ENCODE assay signal across 18 mouse cellular contexts in the genomic region with DNA sequence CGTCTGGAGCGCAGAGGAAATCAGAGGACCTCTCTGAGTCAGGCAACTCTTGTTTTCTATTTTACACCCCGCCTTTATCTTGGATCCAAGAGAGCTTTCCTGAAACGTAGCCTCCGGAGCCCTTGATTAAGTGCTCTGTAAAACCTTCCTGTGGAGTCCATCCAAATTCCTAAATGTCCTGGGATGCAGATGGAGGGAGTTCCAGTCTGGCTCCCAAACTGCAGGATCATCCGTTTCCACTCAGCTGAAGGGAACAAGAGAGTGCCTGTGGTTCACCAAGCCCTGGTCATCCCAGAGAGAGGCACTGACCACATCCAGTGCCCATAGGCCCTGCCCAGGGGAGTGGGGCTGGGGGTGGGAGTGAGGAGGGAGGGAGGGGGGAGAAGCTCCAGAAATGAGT. TPM values are rescaled to one million over a fixed set of nuclear protein-coding genes. Genes with fewer than 3 reads are reported as not detected.
DNase-seq lines count a peak whose midpoint lies in the region; ATAC-seq lines count a peak whose summit lies in the region.
"Had no signal": no experiment of that assay in that cellular context is flagged by ENCODE, and none has a peak within 500 bp of the region (broad histone marks: within the 10 kb centered on the region; RNA-seq: fewer than 3 reads in every experiment).

No protein-coding gene starts in this region.

- H3K4me2 ChIP-seq in heart, embryonic 12.5 days = no peak overlapping the region
- peak overlapping the region; percentile 15; the same call in 1 of the 2 replicates for H3K4me2 ChIP-seq in heart, embryonic 16.5 days (ENCODE audit: low read depth, low read length)
- H3K4me2 ChIP-seq: midbrain, embryonic 13.5 days had no signal

- no peaks in the 10 kb centered on the region for H3K9me3 ChIP-seq in heart, embryonic 12.5 days (replicated peaks)
- no peaks in the 10 kb centered on the region for H3K9me3 ChIP-seq in heart, embryonic 16.5 days (replicated peaks; ENCODE audit: control insufficient read depth, low read length)
- H3K9me3 ChIP-seq: midbrain, embryonic 13.5 days had no signal

- intact Hi-C loops in left cerebral cortex, postnatal 36 days (cut with DNase I) = no loop called here

- H3K4me1 ChIP-seq in heart, embryonic 12.5 days (replicated peaks) = peaks cover 12% of the 10 kb centered on the region; the same call in 1 of the 2 replicates
- H3K4me1 ChIP-seq in heart, embryonic 16.5 days (ENCODE audit: control insufficient read depth, insufficient read depth, low read length) = peaks cover 4% of the 10 kb centered on the region
- H3K4me1 ChIP-seq: midbrain, embryonic 13.5 days had no signal

- H3K9ac ChIP-seq in heart, embryonic 12.5 days = no peak overlapping the region
- no peak overlapping the region for H3K9ac ChIP-seq in heart, embryonic 16.5 days (ENCODE audit: low read length)
- H3K9ac ChIP-seq: forebrain, postnatal 0 days; liver, embryonic 14.5 days; midbrain, embryonic 13.5 days had no signal

- no peak overlapping the region for H3K27ac ChIP-seq in heart, embryonic 12.5 days (ENCODE audit: poor library complexity, severe bottlenecking)
- H3K27ac ChIP-seq in heart, embryonic 16.5 days (ENCODE audit: low read length) = peak overlapping the region; percentile 56
- H3K27ac ChIP-seq: layer of hippocampus, adult 2 months; liver, embryonic 14.5 days; midbrain, embryonic 13.5 days had no signal

- DNase-seq in heart, adult 18-20 months = peak; percentile 48 to 64
- peak; percentile 20 for DNase-seq in urinary bladder, postnatal 14 days (ENCODE audit: low spot score)
- DNase-seq in urinary bladder, postnatal 10 days (ENCODE audit: low spot score) = no peak
- DNase-seq in skeletal muscle tissue, adult 2 months (ENCODE audit: low read depth, low spot score) = peak; percentile 55
- no peak for DNase-seq in left cerebral cortex, postnatal 36 days (ENCODE audit: low spot score in 2 of 2)
- DNase-seq in cerebellum, postnatal 14 days = no peak
- DNase-seq: cerebellum, adult 11-12 months; forebrain, postnatal 0 days; kidney, adult 2 months; lung, postnatal 4 days; right cerebral cortex, postnatal 14 days had no signal

- no peak for ATAC-seq in heart, embryonic 12.5 days (ENCODE audit: insufficient number of reproducible peaks, low FRiP score)
- ATAC-seq in heart, embryonic 16.5 days (replicated peaks; ENCODE audit: extremely low read depth, insufficient read depth, low FRiP score) = peak; percentile 55
- ATAC-seq: forebrain, postnatal 0 days; midbrain, embryonic 13.5 days had no signal

- WGBS in heart, embryonic 12.5 days = 18% methylated on average over 6 of the region's 6 CpGs
- WGBS in heart, embryonic 16.5 days = 24% methylated on average over 6 of the region's 6 CpGs

- H3K27me3 ChIP-seq in heart, embryonic 12.5 days (replicated peaks) = no peaks in the 10 kb centered on the region
- no peaks in the 10 kb centered on the region for H3K27me3 ChIP-seq in heart, embryonic 16.5 days (ENCODE audit: control insufficient read depth, insufficient read depth, low read length)
- H3K27me3 ChIP-seq: midbrain, embryonic 13.5 days had no signal

- H3K36me3 ChIP-seq in heart, embryonic 12.5 days = peaks cover 3% of the 10 kb centered on the region; the same call in 1 of the 2 replicates
- H3K36me3 ChIP-seq in heart, embryonic 16.5 days (ENCODE audit: control insufficient read depth, insufficient read depth) = no peaks in the 10 kb centered on the region
- H3K36me3 ChIP-seq: midbrain, embryonic 13.5 days had no signal

- no peak overlapping the region for H3K4me3 ChIP-seq in heart, embryonic 12.5 days
- peak overlapping the region; percentile 17 for H3K4me3 ChIP-seq in heart, embryonic 16.5 days (ENCODE audit: low read length)
- H3K4me3 ChIP-seq: layer of hippocampus, adult 2 months; midbrain, embryonic 13.5 days had no signal

RNA-seq across cellular contexts. Expression of a gene that starts 24.4 kb away (rescaled TPM):
- total RNA-seq in heart, adult 18-20 months (2021) = 1 to 10 TPM; 1.8 to 1.9 TPM
- polyA plus RNA-seq in heart, embryonic 12.5 days (2016; fragmentation: Nextera tagmentation; extraction: Ambion mirVana) = 1.2 and 1.3 TPM in 2 replicates
- polyA plus RNA-seq in heart, embryonic 16.5 days (2015; fragmentation: Nextera tagmentation; extraction: Ambion mirVana) = 8.0 and 10.3 TPM in 2 replicates
- total RNA-seq in left cerebral cortex, postnatal 36 days (2021) = under 1 TPM in 1 of 2 experiments, not detected in 1; 0.12 TPM
- total RNA-seq: granulocyte monocyte progenitor cell, adult 5-6 weeks; left cerebral cortex, adult 8-10 months had no signal

RNA-seq across cellular contexts. Expression of a gene that starts 39.1 kb away (rescaled TPM):
- 100 to 1,000 TPM; 120 to 136 TPM for total RNA-seq in heart, adult 18-20 months (2021)
- 10.1 and 10.4 TPM in 2 replicates for polyA plus RNA-seq in heart, embryonic 12.5 days (2016; fragmentation: Nextera tagmentation; extraction: Ambion mirVana)
- 14.3 and 16.7 TPM in 2 replicates for polyA plus RNA-seq in heart, embryonic 16.5 days (2015; fragmentation: Nextera tagmentation; extraction: Ambion mirVana)
- 10 to 100 TPM; 21.9 to 25.6 TPM for total RNA-seq in left cerebral cortex, postnatal 36 days (2021)

RNA-seq across cellular contexts. Expression of a gene that starts 39.4 kb away (rescaled TPM):
- total RNA-seq in heart, adult 18-20 months (2021) = 10 to 100 TPM; 14.9 to 15.4 TPM
- polyA plus RNA-seq in heart, embryonic 12.5 days (2016; fragmentation: Nextera tagmentation; extraction: Ambion mirVana) = 43.6 and 44.5 TPM in 2 replicates
- 36.1 and 38.7 TPM in 2 replicates for polyA plus RNA-seq in heart, embryonic 16.5 days (2015; fragmentation: Nextera tagmentation; extraction: Ambion mirVana)
- 10 to 100 TPM; 38.9 to 45.4 TPM for total RNA-seq in left cerebral cortex, postnatal 36 days (2021)

Comparison
In these comparisons a context has a peak if more than half of its experiments do, and no peak if none do; other contexts are left out.
1. DNase-seq: peak in heart, adult 18-20 months (2 of 2), urinary bladder, postnatal 14 days (single experiment) and skeletal muscle tissue, adult 2 months (single experiment); none in urinary bladder, postnatal 10 days (single experiment), left cerebral cortex, postnatal 36 days (0 of 2) and cerebellum, postnatal 14 days (0 of 2).
2. RNA of a gene that starts 39.1 kb away (total RNA-seq): 120 to 136 TPM in heart, adult 18-20 months; 21.9 to 25.6 TPM in left cerebral cortex, postnatal 36 days; every median in the first group is over 4 times any median in the second.